Mouse (Mus musculus) right cerebral cortex, postnatal 14 days (tissue): ENCODE data around the gene Ppp1r27.
"Not testable (repeated sequence)": the region's sequence is repeated elsewhere in the genome, so short reads cannot be mapped to it uniquely, and the experiment has no call there.

Experiments used
- DNase-seq: peaks from one replicate; pipeline ENCODE4 v3.0.0; 2022

Gene Ppp1r27

GRCm38 (mm10) chr11:120541907-120542306 lies 9.0 kb downstream of the Ppp1r27 start:
- DNase-seq, result no peak

- no peak for DNase-seq
Measured at GRCm38 (mm10) chr11:120539285-120540014, 11.5 kb downstream of the Ppp1r27 start.

- DNase-seq, result no peak
Measured at GRCm38 (mm10) chr11:120538955-120539284, 12.0 kb downstream of the Ppp1r27 start.

GRCm38 (mm10) chr11:120538485-120538884 lies 12.4 kb downstream of the Ppp1r27 start:
- no peak for DNase-seq

GRCm38 (mm10) chr11:120535804-120536203 lies 15.1 kb downstream of the Ppp1r27 start:
- DNase-seq, result no peak

GRCm38 (mm10) chr11:120535145-120535544 lies 15.8 kb downstream of the Ppp1r27 start:
- DNase-seq, result no peak

- no peak for DNase-seq
Measured at GRCm38 (mm10) chr11:120534093-120534492, 16.8 kb downstream of the Ppp1r27 start.

- no peak for DNase-seq
Measured at GRCm38 (mm10) chr11:120531646-120532045, 19.3 kb downstream of the Ppp1r27 start.

GRCm38 (mm10) chr11:120530085-120530964 lies 20.6 kb downstream of the Ppp1r27 start, which contains the start of gene Gcgr:
TSS of gene Gcgr (plus strand) at chr11:120530699.
- no peak for DNase-seq

- DNase-seq, result no peak
Measured at GRCm38 (mm10) chr11:120528903-120529302, 22.0 kb downstream of the Ppp1r27 start.

- no peak for DNase-seq
Measured at GRCm38 (mm10) chr11:120527690-120528354, 23.1 kb downstream of the Ppp1r27 start.

- DNase-seq, result no peak
Measured at GRCm38 (mm10) chr11:120525959-120526358, 25.0 kb downstream of the Ppp1r27 start.

- DNase-seq, result no peak
Measured at GRCm38 (mm10) chr11:120522581-120522980, 28.4 kb downstream of the Ppp1r27 start.

- no peak for DNase-seq
Measured at GRCm38 (mm10) chr11:120520967-120521540, 29.9 kb downstream of the Ppp1r27 start.

GRCm38 (mm10) chr11:120520498-120520897 lies 30.4 kb downstream of the Ppp1r27 start:
- DNase-seq, result no peak

- no peak for DNase-seq
Measured at GRCm38 (mm10) chr11:120519738-120520137, 31.2 kb downstream of the Ppp1r27 start.

- no peak for DNase-seq
Measured at GRCm38 (mm10) chr11:120518558-120518957, 32.4 kb downstream of the Ppp1r27 start.

GRCm38 (mm10) chr11:120518027-120518426 lies 32.9 kb downstream of the Ppp1r27 start:
- DNase-seq, result peak; percentile 61

GRCm38 (mm10) chr11:120517147-120517546 lies 33.8 kb downstream of the Ppp1r27 start:
- DNase-seq, result no peak

- peak; percentile 85 for DNase-seq
Measured at GRCm38 (mm10) chr11:120515611-120516010, 35.3 kb downstream of the Ppp1r27 start.

GRCm38 (mm10) chr11:120514262-120514661 lies 36.7 kb downstream of the Ppp1r27 start:
- DNase-seq, result not testable (repeated sequence)

GRCm38 (mm10) chr11:120512790-120513453 lies 38.0 kb downstream of the Ppp1r27 start:
- no peak for DNase-seq
